Mouse (Mus musculus): ENCODE data around the gene Rrn3.
"Not testable (repeated sequence)": the region's sequence is repeated elsewhere in the genome, so short reads cannot be mapped to it uniquely, and the experiment has no call there.

Rrn3 gene

GRCm38 (mm10) chr16:13780353-13781036 lies at the start of gene Rrn3:
TSS of gene Rrn3 (plus strand) at chr16:13780708.
- peak; percentile 93 to 94 for DNase-seq

- DNase-seq, result no peak
These were observed 47.7 kb upstream of the Rrn3 start for GRCm38 (mm10) chr16:13732786-13733185.

GRCm38 (mm10) chr16:13733518-13734137 lies 46.9 kb upstream of the Rrn3 start:
- DNase-seq, result peak; percentile 90 to 92

- DNase-seq, result no peak
These were observed 44.5 kb upstream of the Rrn3 start for GRCm38 (mm10) chr16:13735977-13736376.

GRCm38 (mm10) chr16:13739044-13739443 lies 41.5 kb upstream of the Rrn3 start:
- DNase-seq, result not testable (repeated sequence)

GRCm38 (mm10) chr16:13740844-13741243 lies 39.7 kb upstream of the Rrn3 start:
- no peak for DNase-seq

- DNase-seq, result no peak
These were observed 32.8 kb upstream of the Rrn3 start for GRCm38 (mm10) chr16:13747708-13748107.

- DNase-seq, result no peak
These were observed 32.4 kb upstream of the Rrn3 start for GRCm38 (mm10) chr16:13748124-13748523.

- DNase-seq, result not testable (repeated sequence)
These were observed 31.7 kb upstream of the Rrn3 start for GRCm38 (mm10) chr16:13748813-13749212.

GRCm38 (mm10) chr16:13749306-13749705 lies 31.2 kb upstream of the Rrn3 start:
- no peak for DNase-seq

- no peak for DNase-seq
These were observed 30.5 kb upstream of the Rrn3 start for GRCm38 (mm10) chr16:13749981-13750380.

GRCm38 (mm10) chr16:13750626-13751025 lies 29.9 kb upstream of the Rrn3 start:
- no peak for DNase-seq

- DNase-seq, result peak in 1 of 2 experiments; percentile 15
These were observed 26.5 kb upstream of the Rrn3 start for GRCm38 (mm10) chr16:13753986-13754385.

GRCm38 (mm10) chr16:13754400-13755190 lies 25.9 kb upstream of the Rrn3 start:
- peak; percentile 96 to 98 for DNase-seq

GRCm38 (mm10) chr16:13757823-13758222 lies 22.7 kb upstream of the Rrn3 start:
- no peak for DNase-seq

- not testable (repeated sequence) for DNase-seq
These were observed 17.7 kb upstream of the Rrn3 start for GRCm38 (mm10) chr16:13762807-13763206.

- no peak for DNase-seq
These were observed 16.0 kb upstream of the Rrn3 start for GRCm38 (mm10) chr16:13764519-13764918.

GRCm38 (mm10) chr16:13766367-13766766 lies 14.1 kb upstream of the Rrn3 start:
- no peak for DNase-seq

- DNase-seq, result not testable (repeated sequence)
These were observed 8.9 kb upstream of the Rrn3 start for GRCm38 (mm10) chr16:13771603-13772002.

GRCm38 (mm10) chr16:13772051-13772450 lies 8.5 kb upstream of the Rrn3 start:
- not testable (repeated sequence) for DNase-seq

GRCm38 (mm10) chr16:13774011-13774410 lies 6.5 kb upstream of the Rrn3 start:
- DNase-seq, result not testable (repeated sequence)

GRCm38 (mm10) chr16:13774651-13775050 lies 5.9 kb upstream of the Rrn3 start:
- not testable (repeated sequence) for DNase-seq

- peak; percentile 17 to 18 for DNase-seq
These were observed 708 bp downstream of the Rrn3 start for GRCm38 (mm10) chr16:13781216-13781615.

GRCm38 (mm10) chr16:13785932-13786331 lies 5.4 kb downstream of the Rrn3 start:
- no peak for DNase-seq

Measured in cerebellum, postnatal 10 days (tissue).